Mouse (Mus musculus): Measurements from ENCODE around the gene Tgfbr3.
A peak's percentile ranks its signal among the peaks of the same experiment; 100 is the strongest.

Gene Tgfbr3

GRCm38 (mm10) chr5:107073536-107073935, 215.9 kb downstream of the Tgfbr3 start:
- no peak for DNase-seq

GRCm38 (mm10) chr5:107068146-107068545, 221.3 kb downstream of the Tgfbr3 start:
- DNase-seq: no peak

DNA sequence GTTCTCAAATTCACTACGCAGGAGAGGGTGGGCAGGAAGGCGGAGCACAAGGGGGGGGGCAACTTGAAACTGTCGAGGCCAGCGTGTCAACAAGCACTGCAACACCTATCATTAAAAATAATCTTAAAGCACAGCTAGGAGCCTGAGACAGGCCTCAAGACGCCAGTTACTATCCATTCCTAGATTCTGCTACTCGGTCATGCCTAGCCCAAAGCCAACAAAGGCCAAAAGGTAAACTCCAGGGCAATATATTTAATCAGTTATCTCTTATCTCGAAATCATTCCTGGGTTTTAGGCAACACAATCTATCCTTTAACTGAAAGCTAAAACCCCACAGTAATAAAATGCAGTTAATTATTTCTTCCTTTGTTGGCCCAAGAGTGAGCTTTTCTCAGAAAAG, 221.9 kb downstream of the Tgfbr3 start:
- DNase-seq: no peak

DNA sequence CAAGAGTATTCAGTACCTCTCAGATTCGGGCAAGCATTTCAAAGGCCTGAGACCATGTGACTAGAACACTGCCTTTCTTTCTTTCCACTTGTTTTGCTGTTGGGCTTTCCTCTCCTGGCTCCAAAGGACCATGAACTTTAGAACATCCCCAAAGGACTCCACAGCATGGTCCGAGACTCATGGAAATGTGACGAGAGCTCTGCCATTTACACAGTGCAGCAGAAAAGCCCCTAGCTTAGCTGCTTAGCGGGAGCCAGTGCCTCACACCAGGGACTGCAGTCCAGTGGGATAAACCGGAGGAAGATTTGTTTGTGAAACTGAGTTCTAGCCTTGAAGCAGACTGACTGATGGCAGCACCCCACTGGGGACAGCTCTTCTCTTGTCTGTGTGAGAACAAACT, 224.5 kb downstream of the Tgfbr3 start:
- no peak for DNase-seq

- no peak for DNase-seq
Observed at GRCm38 (mm10) chr5:107062229-107062852, 227.1 kb downstream of the Tgfbr3 start.

- DNase-seq: no peak
Observed at GRCm38 (mm10) chr5:107059514-107059913, 229.9 kb downstream of the Tgfbr3 start.

DNA sequence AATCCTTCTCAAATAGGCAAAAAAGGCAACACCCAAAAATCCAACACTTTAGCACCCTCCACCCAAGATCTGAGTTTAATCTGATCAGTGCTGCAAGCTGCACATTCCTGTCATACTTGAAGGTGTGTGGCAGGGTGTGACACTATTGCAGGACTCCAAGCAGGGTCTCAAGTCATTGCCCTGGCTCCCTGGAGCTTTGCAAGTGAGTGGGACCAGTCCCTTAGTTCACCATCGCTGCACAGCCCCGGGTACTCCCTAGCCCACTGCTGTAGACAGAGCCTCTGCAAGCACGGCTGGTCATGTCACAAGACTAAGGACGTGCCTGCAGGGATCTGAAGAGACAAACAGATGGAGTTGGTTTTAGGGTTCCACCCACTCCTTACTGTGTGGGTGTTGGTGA, 230.8 kb downstream of the Tgfbr3 start:
- DNase-seq: peak; percentile 19
